Mouse (Mus musculus) forebrain, embryonic 10.5 days (tissue): ENCODE measurements around the gene Dync1i1. TPM values are rescaled to one million over a fixed set of nuclear protein-coding genes. Genes with fewer than 3 reads are reported as not detected.

Experiments used
- DNase-seq: peaks from one replicate; pipeline ENCODE4 v3.0.0-alpha.2; 2017; ENCODE audit warnings: low spot score; ENCODE audit errors: extremely low spot score
- H3K27ac ChIP-seq: fragments of 300-500 bp; sonication (generic); 2 replicates; pipeline ENCODE4 v1.5.1; 2016; ENCODE audit warnings: mild to moderate bottlenecking
- H3K27me3 ChIP-seq: fragments of 300-500 bp; sonication (generic); 2 replicates; pipeline ENCODE4 v1.6.1; 2016; ENCODE audit warnings: mild to moderate bottlenecking; ENCODE audit not compliant: poor library complexity, severe bottlenecking
- H3K36me3 ChIP-seq: fragments of 300-500 bp; sonication (generic); replicated peaks from 2 replicates; pipeline ENCODE4 v1.6.1; 2016; ENCODE audit warnings: mild to moderate bottlenecking, moderate library complexity
- H3K4me1 ChIP-seq: fragments of 300-500 bp; sonication (generic); 2 replicates; pipeline ENCODE4 v1.6.1; 2016
- H3K4me3 ChIP-seq: fragments of 300-500 bp; sonication (generic); 2 replicates; pipeline ENCODE4 v1.5.1; 2016; ENCODE audit warnings: mild to moderate bottlenecking, moderate library complexity
- H3K9me3 ChIP-seq: fragments of 300-500 bp; sonication (generic); 2 replicates; pipeline ENCODE4 v1.6.1; 2016; ENCODE audit warnings: mild to moderate bottlenecking, moderate library complexity
- WGBS: fragments of 180-500 bp; shearing (Covaris S2); methylation state at CpG from one replicate; pipeline ENCODE4 v1.1.7; 2016; 5-methylcytosine and 5-hydroxymethylcytosine counted together
- polyA plus RNA-seq: library from polyadenylated mRNA; unstranded; fragments of >200 nt; fragmentation: Nextera tagmentation; extraction: Ambion mirVana; gene quantifications from 2 replicates; pipeline ENCODE4 v1.2.1, GENCODE M21; 2016

Gene Dync1i1
- polyA plus RNA-seq, 1 experiment from 2014 or later = 1.1 TPM

- Histone ChIP-seq H3K36me3 (no peaks in the 10 kb centered on the region), H3K27ac (no peak overlapping the region), H3K27me3 (no peaks in the 10 kb centered on the region), H3K9me3 (no peaks in the 10 kb centered on the region), H3K4me1 (no peaks in the 10 kb centered on the region), H3K4me3 (no peak overlapping the region)
- 90% methylated on average over 7 of the region's 7 CpGs for WGBS
- DNase-seq = no peak
Measured at GRCm38 (mm10) chr6:5966376-5966775, 240.9 kb downstream of the Dync1i1 start.

- H3K4me1 ChIP-seq = no peaks in the 10 kb centered on the region
- H3K36me3 ChIP-seq = no peaks in the 10 kb centered on the region
- H3K27me3 ChIP-seq = no peaks in the 10 kb centered on the region
- 86% methylated on average over 8 of the region's 8 CpGs for WGBS
- DNase-seq = no peak
- H3K27ac ChIP-seq = no peak overlapping the region
- H3K9me3 ChIP-seq = no peaks in the 10 kb centered on the region
- H3K4me3 ChIP-seq = no peak overlapping the region
Measured at GRCm38 (mm10) chr6:5966806-5967445, 241.5 kb downstream of the Dync1i1 start.

DNA sequence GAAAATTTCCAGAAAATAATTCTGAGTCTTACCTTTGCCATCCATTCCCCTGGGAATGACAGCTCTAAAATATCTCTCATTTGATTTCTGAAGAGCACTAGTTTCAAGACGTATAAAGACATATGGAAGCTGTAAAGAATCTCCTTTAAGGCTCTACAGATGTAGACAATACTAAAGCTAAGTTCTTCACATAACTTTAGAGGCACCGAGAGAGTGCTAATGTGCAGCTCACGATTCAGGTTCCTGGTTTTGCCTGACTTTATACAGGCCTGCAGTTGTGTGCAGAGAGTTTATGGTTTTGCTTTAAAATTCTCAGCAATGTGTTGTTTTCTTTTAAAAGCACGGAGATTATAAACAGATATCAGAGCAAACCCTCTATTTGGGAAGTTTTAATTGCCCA lies 242.1 kb downstream of the Dync1i1 start:
- H3K36me3 ChIP-seq = no peaks in the 10 kb centered on the region
- no peaks in the 10 kb centered on the region for H3K4me1 ChIP-seq
- no peaks in the 10 kb centered on the region for H3K27me3 ChIP-seq
- no peak for DNase-seq
- WGBS = 89% methylated on average over 4 of the region's 4 CpGs
- no peaks in the 10 kb centered on the region for H3K9me3 ChIP-seq
- H3K27ac ChIP-seq = no peak overlapping the region
- no peak overlapping the region for H3K4me3 ChIP-seq

GRCm38 (mm10) chr6:5969613-5970012 lies 244.2 kb downstream of the Dync1i1 start:
- Histone ChIP-seq H3K4me3 (no peak overlapping the region), H3K9me3 (no peaks in the 10 kb centered on the region), H3K4me1 (no peaks in the 10 kb centered on the region), H3K36me3 (no peaks in the 10 kb centered on the region), H3K27me3 (no peaks in the 10 kb centered on the region), H3K27ac (no peak overlapping the region)
- WGBS = 88% methylated on average over 8 of the region's 8 CpGs
- DNase-seq = no peak

- DNase-seq = no peak
- Histone ChIP-seq H3K4me1 (no peaks in the 10 kb centered on the region), H3K27me3 (no peaks in the 10 kb centered on the region), H3K9me3 (no peaks in the 10 kb centered on the region), H3K4me3 (no peak overlapping the region), H3K36me3 (no peaks in the 10 kb centered on the region), H3K27ac (no peak overlapping the region)
- 76% methylated on average over 4 of the region's 4 CpGs for WGBS
Measured at GRCm38 (mm10) chr6:5976241-5976640, 250.8 kb downstream of the Dync1i1 start.

DNA sequence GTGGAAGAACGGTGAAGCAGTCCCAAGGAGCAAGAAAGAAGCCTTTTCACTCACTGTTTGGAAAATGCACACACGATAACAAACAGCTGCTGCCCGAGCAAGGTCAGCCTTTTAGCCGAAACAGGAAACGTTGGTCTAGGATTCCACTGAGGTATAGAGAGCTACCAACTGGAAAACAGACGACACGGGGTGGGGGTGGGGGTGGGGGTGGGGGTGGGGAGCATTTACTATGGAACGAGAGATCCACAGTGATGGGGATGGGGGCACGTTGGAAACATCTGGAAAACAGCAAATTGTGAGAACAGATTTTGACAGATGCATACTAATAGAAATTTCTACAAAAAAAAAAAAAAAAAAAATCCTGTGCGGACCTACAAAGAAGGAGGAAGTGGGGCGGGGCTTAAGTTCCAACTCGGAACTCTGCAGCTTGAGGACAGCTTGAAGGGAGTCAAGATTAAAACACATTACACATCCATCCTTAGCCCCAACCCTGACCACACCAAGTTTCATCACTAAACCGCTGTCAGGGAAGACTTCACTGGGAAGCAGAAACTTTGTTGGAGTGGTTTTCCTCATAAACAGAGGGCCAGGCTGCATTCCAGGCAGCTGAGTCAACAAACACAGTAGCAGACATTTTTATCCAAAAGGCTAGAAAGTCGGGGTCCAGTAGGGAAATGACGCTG lies 251.9 kb downstream of the Dync1i1 start:
- Histone ChIP-seq H3K27me3 (no peaks in the 10 kb centered on the region), H3K4me1 (no peaks in the 10 kb centered on the region), H3K27ac (no peak overlapping the region), H3K36me3 (no peaks in the 10 kb centered on the region), H3K9me3 (no peaks in the 10 kb centered on the region), H3K4me3 (no peak overlapping the region)
- WGBS = 75% methylated on average over 15 of the region's 15 CpGs
- no peak for DNase-seq

GRCm38 (mm10) chr6:5991243-5991642 lies 265.8 kb downstream of the Dync1i1 start:
- WGBS = 81% methylated on average over 6 of the region's 6 CpGs
- no peaks in the 10 kb centered on the region for H3K9me3 ChIP-seq
- H3K4me3 ChIP-seq = no peak overlapping the region
- no peak overlapping the region for H3K27ac ChIP-seq
- H3K27me3 ChIP-seq = no peaks in the 10 kb centered on the region; the same call in 1 of the 2 replicates
- DNase-seq = no peak
- H3K36me3 ChIP-seq = no peaks in the 10 kb centered on the region
- H3K4me1 ChIP-seq = peaks cover 13% of the 10 kb centered on the region

DNA sequence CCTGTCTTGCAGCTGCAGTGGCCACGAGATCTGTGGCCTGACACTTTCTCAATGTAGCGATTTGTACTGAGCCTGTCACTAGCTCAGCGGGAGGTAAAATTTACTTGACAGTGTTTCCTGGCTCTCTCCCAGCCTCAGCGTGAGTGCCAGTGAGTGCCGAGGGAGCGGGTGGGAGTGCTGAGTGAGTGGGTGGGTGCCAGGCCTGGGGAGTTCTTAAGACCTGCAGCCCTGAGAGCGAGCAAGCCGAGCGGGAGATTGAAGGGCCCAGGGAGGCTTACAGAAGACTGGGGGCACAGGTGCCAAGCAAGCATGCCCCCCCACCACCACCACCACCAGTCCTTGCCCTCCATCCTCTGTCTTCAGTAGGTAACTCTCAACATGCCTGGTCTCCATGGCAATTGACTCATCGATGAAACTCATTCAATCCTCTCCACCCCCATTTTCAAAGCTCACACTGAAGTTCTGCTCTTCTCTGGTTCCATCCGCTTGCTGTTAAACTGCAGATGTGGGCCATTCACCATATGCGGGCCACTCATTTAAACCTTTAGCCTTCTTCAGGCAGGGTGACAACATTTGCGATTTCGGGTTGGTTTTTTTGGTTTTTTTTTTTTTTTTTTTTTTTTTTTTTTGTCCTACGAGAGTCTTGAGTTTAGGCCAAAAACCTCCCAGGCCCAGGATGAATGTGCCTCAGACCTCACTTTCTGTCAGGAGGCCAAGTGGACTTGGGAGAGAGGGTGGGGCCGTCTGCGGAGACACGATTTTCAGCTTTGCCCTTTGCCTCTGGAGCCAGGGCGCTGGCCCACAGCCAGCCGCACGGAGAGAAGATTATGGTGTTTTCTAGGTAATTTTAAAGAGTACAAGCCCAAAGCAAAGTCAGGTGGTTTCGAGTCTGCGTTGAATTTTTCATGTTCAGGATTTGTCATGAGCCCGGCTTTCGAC lies 266.6 kb downstream of the Dync1i1 start:
- no peak for DNase-seq
- no peaks in the 10 kb centered on the region for H3K36me3 ChIP-seq
- no peak overlapping the region for H3K27ac ChIP-seq
- WGBS = 64% methylated on average over 25 of the region's 25 CpGs
- H3K4me1 ChIP-seq = peaks cover 13% of the 10 kb centered on the region
- H3K9me3 ChIP-seq = no peaks in the 10 kb centered on the region
- H3K27me3 ChIP-seq = no peaks in the 10 kb centered on the region; the same call in 1 of the 2 replicates
- H3K4me3 ChIP-seq = no peak overlapping the region

GRCm38 (mm10) chr6:5993056-5993455 lies 267.6 kb downstream of the Dync1i1 start:
- Histone ChIP-seq H3K27me3 (no peaks in the 10 kb centered on the region; the same call in 1 of the 2 replicates), H3K4me1 (peaks cover 17% of the 10 kb centered on the region), H3K27ac (no peak overlapping the region), H3K36me3 (no peaks in the 10 kb centered on the region), H3K9me3 (no peaks in the 10 kb centered on the region), H3K4me3 (no peak overlapping the region)
- DNase-seq = no peak
- WGBS = 63% methylated on average over 7 of the region's 7 CpGs

DNA sequence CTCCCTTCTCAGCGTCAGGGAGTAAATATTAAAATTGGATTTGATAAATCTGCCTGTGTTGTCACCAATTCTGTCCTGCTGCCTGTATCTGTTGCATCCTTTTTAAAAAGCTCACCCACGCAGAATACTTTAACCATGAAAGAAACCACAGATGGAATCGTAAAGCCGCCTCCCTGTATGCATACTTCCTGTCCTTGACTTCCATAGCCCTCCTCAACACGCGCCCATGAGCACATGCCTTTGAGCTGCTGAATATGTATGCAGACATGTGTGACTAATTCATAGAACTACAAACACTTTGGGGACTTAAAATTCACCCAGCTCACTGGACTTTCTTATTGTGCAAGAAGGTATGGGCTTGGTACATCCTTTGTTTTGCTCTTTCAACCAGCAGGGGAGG lies 272.1 kb downstream of the Dync1i1 start:
- 87% methylated on average over 6 of the region's 6 CpGs for WGBS
- DNase-seq = no peak
- Histone ChIP-seq H3K36me3 (no peaks in the 10 kb centered on the region), H3K4me3 (no peak overlapping the region), H3K27me3 (no peaks in the 10 kb centered on the region; the same call in 1 of the 2 replicates), H3K27ac (no peak overlapping the region), H3K4me1 (peaks cover 8% of the 10 kb centered on the region; the same call in 1 of the 2 replicates), H3K9me3 (no peaks in the 10 kb centered on the region)

GRCm38 (mm10) chr6:6002061-6002460 lies 276.6 kb downstream of the Dync1i1 start:
- 89% methylated on average over 3 of the region's 3 CpGs for WGBS
- DNase-seq = no peak
- Histone ChIP-seq H3K4me1 (peaks cover 17% of the 10 kb centered on the region), H3K27ac (no peak overlapping the region), H3K27me3 (peaks cover 10% of the 10 kb centered on the region), H3K9me3 (no peaks in the 10 kb centered on the region), H3K4me3 (no peak overlapping the region), H3K36me3 (no peaks in the 10 kb centered on the region)

- peaks cover 14% of the 10 kb centered on the region for H3K27me3 ChIP-seq
- DNase-seq = no peak
- H3K4me1 ChIP-seq = peaks cover 15% of the 10 kb centered on the region
- no peak overlapping the region for H3K27ac ChIP-seq
- H3K36me3 ChIP-seq = no peaks in the 10 kb centered on the region
- no peaks in the 10 kb centered on the region for H3K9me3 ChIP-seq
- WGBS = 78% methylated on average over 12 of the region's 12 CpGs
- H3K4me3 ChIP-seq = peak overlapping the region; percentile 61; the same call in 1 of the 2 replicates
Measured at GRCm38 (mm10) chr6:6004756-6005485, 279.5 kb downstream of the Dync1i1 start.
